Mouse (Mus musculus): ENCODE measurements around the gene Ptgs1.

GRCm38 (mm10) chr2:36230366-36230765, at the start of gene Ptgs1:
- TF ChIP-seq CTCF (IDR thresholded peaks at IDR 0.05; ENCODE audit: borderline replicate concordance, control insufficient read depth, extremely low read depth, insufficient read depth, low read length, poor library complexity), result no peak
- no peak for TF ChIP-seq POLR2A (IDR thresholded peaks at IDR 0.05; ENCODE audit: control insufficient read depth, extremely low read depth, insufficient read depth, low read length, poor library complexity)

Measured in thymus, adult 2 months (tissue).